Mouse (Mus musculus) lung, embryonic 15.5 days (tissue): ENCODE data around the gene Olfr522. TPM values are rescaled to one million over a fixed set of nuclear protein-coding genes. Genes with fewer than 3 reads are reported as not detected.
A peak's percentile ranks its signal among the peaks of the same experiment; 100 is the strongest.
"Not testable (repeated sequence)": the region's sequence is repeated elsewhere in the genome, so short reads cannot be mapped to it uniquely, and the experiment has no call there.

Experiments used
- ATAC-seq: fragments of 200-750 bp; cut with Nextera tagmentation; 2 replicates; pipeline ENCODE4 v1.8.0; 2017; ENCODE audit warnings: moderate number of reproducible peaks, borderline replicate concordance; ENCODE audit not compliant: low FRiP score, low TSS enrichment; ENCODE audit errors: extremely low read depth
- H3K27ac ChIP-seq: fragments of 300-500 bp; sonication (generic); 2 replicates; pipeline ENCODE4 v1.5.1; 2015; ENCODE audit warnings: moderate library complexity, mild to moderate bottlenecking, inconsistent platforms
- H3K27me3 ChIP-seq: fragments of 300-500 bp; sonication (generic); 2 replicates; pipeline ENCODE4 v1.6.1; 2015; ENCODE audit warnings: inconsistent platforms
- H3K36me3 ChIP-seq: fragments of 300-500 bp; sonication (generic); 2 replicates; pipeline ENCODE4 v1.6.1; 2015; ENCODE audit warnings: inconsistent platforms
- H3K4me1 ChIP-seq: fragments of 300-500 bp; sonication (generic); 2 replicates; pipeline ENCODE4 v1.6.1; 2015; ENCODE audit warnings: inconsistent platforms
- H3K4me2 ChIP-seq: fragments of 300-500 bp; sonication (generic); 2 replicates; pipeline ENCODE4 v1.6.1; 2015; ENCODE audit warnings: inconsistent platforms, mild to moderate bottlenecking, moderate library complexity
- H3K4me3 ChIP-seq: fragments of 300-500 bp; sonication (generic); 2 replicates; pipeline ENCODE4 v1.5.1; 2015; ENCODE audit warnings: mild to moderate bottlenecking, inconsistent platforms
- H3K9ac ChIP-seq: fragments of 300-500 bp; sonication (generic); 2 replicates; pipeline ENCODE4 v1.6.1; 2015; ENCODE audit warnings: inconsistent platforms
- H3K9me3 ChIP-seq: fragments of 300-500 bp; sonication (generic); 2 replicates; pipeline ENCODE4 v1.6.1; 2016; ENCODE audit warnings: inconsistent platforms
- WGBS: fragments of 180-500 bp; shearing (Covaris S2); methylation state at CpG from one replicate; pipeline ENCODE4 v1.1.7; 2015; 5-methylcytosine and 5-hydroxymethylcytosine counted together
- polyA plus RNA-seq: library from polyadenylated mRNA; unstranded; fragments of >200 nt; fragmentation: Nextera tagmentation; extraction: Ambion mirVana; gene quantifications from 2 replicates; pipeline ENCODE4 v1.2.1, GENCODE M21; 2015

Gene Olfr522
- polyA plus RNA-seq, 1 experiment from 2014 or later, result not detected

DNA sequence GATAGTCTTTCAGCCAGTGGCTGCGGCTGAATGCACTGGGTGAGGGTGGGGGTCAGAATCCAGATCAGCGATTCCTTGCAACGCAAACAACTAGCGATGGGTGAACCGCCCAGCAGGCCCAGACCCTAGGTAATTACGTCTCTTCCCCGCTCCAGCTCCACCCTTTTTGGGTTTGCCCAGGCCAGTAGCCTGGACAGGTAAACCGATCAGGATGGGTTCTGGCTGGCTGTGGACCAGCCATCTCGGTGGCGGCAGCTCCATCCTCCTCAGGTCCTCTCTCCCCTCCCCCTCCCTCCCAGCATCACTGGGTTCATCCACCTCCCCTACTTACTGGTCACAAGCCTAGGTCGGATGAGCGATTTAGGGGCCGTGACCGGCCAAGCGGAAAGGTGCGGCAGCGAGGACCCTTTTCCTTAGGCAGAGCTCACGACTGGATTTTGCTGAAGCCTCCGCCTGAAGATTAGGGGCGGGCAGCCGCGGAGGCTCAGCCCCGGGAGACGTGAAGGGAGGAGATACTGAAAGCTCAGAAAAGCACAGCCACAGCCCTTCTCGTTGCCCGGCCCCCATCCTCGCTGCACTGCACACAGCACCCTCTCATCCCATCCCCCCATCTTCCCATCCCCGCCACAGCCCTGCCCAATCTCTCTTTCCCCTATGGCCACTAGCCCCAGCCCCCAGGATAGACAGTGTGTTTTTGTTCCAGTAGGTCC, 10.2 kb downstream of the Olfr522 start, which contains the start of gene Sprn:
TSS of gene Sprn (minus strand) at position 660 of the 710 bp plus-strand sequence.
- peak within 1 kb of the TSS; percentile 42 for H3K4me2 ChIP-seq
- 0 out of 2 replicates have a peak within 1 kb of the TSS, but pooled peaks have one; percentile 16 for H3K4me3 ChIP-seq
- H3K4me1 ChIP-seq, result peaks cover 6% of the 10 kb centered on the region; the same call in 1 of the 2 replicates
- H3K9me3 ChIP-seq, result no peaks in the 10 kb centered on the region
- H3K27me3 ChIP-seq, result peaks cover 44% of the 10 kb centered on the region
- peak; percentile 25; the same call in 1 of the 2 replicates for ATAC-seq
- H3K9ac ChIP-seq, result no peak within 1 kb of the TSS
- H3K36me3 ChIP-seq, result no peaks in the 10 kb centered on the region
- H3K27ac ChIP-seq, result no peak within 1 kb of the TSS
- 6% methylated on average over 28 of the region's 28 CpGs for WGBS

DNA sequence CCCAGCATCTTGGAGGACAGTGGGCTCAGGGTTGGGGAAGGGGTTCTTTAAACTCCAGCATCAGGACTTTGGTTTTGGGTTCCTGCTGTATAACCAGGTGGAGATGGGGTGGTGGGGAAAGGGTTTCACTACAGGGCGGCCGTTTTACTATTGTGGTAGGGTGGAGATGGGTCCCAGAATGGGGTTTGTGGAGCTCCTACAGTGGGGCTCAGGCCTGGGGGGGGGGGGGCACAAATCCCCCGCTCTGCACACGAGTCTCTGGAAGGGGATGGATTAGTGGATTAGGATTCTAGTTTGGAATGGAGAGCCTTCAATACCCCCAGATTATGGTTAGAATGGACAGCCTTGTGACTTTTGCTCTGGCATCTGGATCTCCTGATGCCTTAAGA, 10.7 kb downstream of the Olfr522 start:
- Histone ChIP-seq H3K9ac (no peak overlapping the region), H3K4me2 (peak overlapping the region; percentile 42; the same call in 1 of the 2 replicates), H3K27me3 (peaks cover 44% of the 10 kb centered on the region), H3K4me3 (no peak overlapping the region), H3K9me3 (no peaks in the 10 kb centered on the region), H3K36me3 (no peaks in the 10 kb centered on the region), H3K4me1 (peaks cover 6% of the 10 kb centered on the region; the same call in 1 of the 2 replicates), H3K27ac (no peak overlapping the region)
- WGBS, result 42% methylated on average over 4 of the region's 4 CpGs
- ATAC-seq, result no peak

DNA sequence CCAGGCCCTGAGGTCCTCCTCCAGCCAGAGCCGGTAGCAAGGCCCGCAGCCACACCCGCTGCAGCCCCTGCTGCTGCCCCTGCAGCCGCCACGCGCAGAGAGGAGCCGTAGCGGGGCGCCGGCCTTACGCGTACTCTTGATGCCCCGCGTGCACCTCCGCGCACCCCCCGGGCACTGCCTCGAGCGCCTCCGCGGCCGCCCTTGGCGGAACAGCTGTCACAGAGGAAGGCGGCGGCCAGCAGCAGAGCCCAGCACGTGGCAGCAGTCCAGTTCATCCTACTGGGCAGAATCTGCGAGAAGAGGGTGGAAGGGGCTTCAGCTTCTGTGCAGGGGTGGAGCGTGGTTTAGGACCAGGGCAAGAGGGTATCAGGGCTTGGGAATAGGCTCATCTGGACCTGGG, 11.2 kb downstream of the Olfr522 start:
- Histone ChIP-seq H3K4me1 (peaks cover 6% of the 10 kb centered on the region; the same call in 1 of the 2 replicates), H3K4me3 (peak overlapping the region; percentile 21; the same call in 1 of the 2 replicates), H3K9me3 (no peaks in the 10 kb centered on the region), H3K9ac (no peak overlapping the region), H3K4me2 (peak overlapping the region; percentile 48), H3K27ac (no peak overlapping the region), H3K27me3 (peaks cover 44% of the 10 kb centered on the region), H3K36me3 (no peaks in the 10 kb centered on the region)
- peak; percentile 39; the same call in 1 of the 2 replicates for ATAC-seq
- 3% methylated on average over 28 of the region's 28 CpGs for WGBS

DNA sequence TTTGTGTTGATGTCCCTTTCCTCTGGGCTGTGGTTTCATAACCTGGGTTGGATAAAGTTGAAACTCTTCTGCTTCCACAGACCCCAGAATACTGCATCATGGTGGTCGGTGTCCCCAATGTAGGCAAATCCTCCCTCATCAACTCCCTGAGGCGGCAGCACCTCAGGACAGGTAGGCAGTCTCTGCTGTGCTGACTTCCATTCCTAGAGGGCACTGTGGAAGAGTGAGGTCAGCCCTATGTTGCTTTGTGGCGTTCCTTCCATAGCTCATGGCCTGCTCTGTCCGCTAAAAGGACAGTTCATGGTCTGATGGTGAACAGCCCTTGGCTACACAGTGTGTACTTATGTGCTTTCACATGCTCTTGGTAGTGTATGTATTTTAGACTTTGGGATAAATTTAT, 20.0 kb downstream of the Olfr522 start:
- 67% methylated on average over 4 of the region's 4 CpGs for WGBS
- no peaks in the 10 kb centered on the region for H3K27me3 ChIP-seq
- ATAC-seq, result no peak
- no peaks in the 10 kb centered on the region for H3K9me3 ChIP-seq
- H3K36me3 ChIP-seq, result no peaks in the 10 kb centered on the region
- H3K4me1 ChIP-seq, result no peaks in the 10 kb centered on the region
- no peak overlapping the region for H3K27ac ChIP-seq
- no peak overlapping the region for H3K4me3 ChIP-seq
- no peak overlapping the region for H3K9ac ChIP-seq
- H3K4me2 ChIP-seq, result no peak overlapping the region

DNA sequence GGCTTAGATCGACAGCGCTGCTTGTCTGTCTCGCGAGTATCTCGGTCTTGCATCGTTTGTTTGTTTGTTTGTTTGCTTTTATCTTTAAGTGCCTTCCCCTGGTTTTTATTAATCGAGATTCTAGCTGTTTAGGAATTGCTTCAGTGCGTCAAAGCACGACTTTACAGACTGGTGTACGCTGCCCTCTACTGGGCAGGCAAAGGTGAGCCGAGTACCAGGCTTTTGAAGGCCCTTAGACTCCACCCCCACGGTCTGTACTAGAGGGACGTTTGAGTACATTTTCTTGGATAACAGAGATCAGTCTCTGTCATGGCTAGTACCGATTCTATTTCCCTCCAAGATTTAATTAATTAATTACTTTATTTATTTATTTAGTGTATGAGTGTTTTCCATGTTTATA, 23.2 kb downstream of the Olfr522 start:
- no peak for ATAC-seq
- Histone ChIP-seq H3K4me2 (no peak overlapping the region), H3K4me1 (peaks cover 4% of the 10 kb centered on the region), H3K9me3 (no peaks in the 10 kb centered on the region), H3K36me3 (no peaks in the 10 kb centered on the region), H3K4me3 (no peak overlapping the region), H3K27ac (no peak overlapping the region), H3K27me3 (no peaks in the 10 kb centered on the region), H3K9ac (no peak overlapping the region)
- 4% methylated on average over 14 of the region's 14 CpGs for WGBS

DNA sequence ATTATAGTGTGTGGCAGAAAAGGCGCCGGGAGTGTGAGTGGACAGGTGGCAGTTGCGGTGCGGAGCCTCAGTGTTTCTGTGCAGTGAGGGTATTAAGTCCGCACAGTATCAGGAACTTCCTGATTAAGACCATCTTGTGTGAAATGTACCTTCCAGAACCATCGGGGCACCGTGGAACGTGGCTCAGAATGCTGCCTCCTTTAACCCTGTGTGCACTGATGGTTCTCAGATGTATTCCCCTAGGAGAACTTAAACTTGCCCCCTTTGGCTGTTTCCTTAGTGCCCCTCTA, 26.6 kb downstream of the Olfr522 start:
- H3K9ac ChIP-seq, result peak overlapping the region; percentile 89
- peak overlapping the region; percentile 80 for H3K4me2 ChIP-seq
- 0 out of 2 replicates have a peak overlapping the region, but pooled peaks have one; percentile 62 for H3K27ac ChIP-seq
- H3K4me1 ChIP-seq, result peaks cover 4% of the 10 kb centered on the region
- H3K27me3 ChIP-seq, result no peaks in the 10 kb centered on the region
- no peak for ATAC-seq
- H3K4me3 ChIP-seq, result peak overlapping the region; percentile 72
- 0% methylated on average over 8 of the region's 8 CpGs for WGBS
- no peaks in the 10 kb centered on the region for H3K9me3 ChIP-seq
- H3K36me3 ChIP-seq, result no peaks in the 10 kb centered on the region

DNA sequence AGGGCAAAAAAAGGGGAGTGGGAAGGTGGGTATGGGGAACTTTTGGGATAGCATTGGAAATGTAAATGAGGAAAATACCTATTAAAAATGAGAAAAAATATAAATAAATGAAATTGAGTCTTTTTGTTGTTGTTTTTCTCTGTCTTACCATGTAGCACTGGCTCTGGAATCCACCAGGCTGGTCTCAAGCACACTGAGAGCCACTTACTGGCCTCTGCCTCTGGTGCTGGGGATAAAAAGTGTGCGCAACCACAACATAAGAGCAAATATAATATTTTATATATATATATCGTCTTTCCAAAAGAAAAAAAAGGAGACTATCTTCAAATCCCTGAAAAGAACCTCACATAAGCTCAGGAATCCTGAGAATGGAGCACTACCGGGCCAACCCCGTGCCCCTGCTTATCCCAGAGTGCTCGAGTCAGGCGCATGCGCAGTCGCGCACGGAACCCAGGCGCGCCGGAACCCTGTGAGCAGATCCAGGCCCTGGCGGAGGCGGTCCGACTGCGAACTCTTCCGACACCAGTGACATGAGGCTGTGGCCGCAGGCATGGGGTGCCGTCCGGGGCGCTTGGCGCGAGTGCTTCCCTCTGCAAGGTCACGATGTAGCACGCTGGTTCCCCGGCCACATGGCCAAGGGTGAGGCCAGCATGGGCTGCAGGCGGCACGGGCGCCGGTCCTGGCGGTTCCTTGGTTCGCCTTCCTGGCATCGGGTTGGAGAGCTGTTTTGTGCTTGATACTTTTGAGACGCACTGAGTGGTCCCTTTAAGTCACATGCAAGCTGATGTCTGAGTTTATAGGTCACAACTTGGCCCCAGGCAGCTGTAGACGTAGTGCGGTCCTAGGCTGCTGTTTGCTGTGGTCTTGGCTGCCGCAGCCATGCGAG, 27.2 kb downstream of the Olfr522 start, which contains the start of gene Mtg1:
TSS of gene Mtg1 (plus strand) at position 430 of the 886 bp plus-strand sequence.
- H3K4me1 ChIP-seq, result peaks cover 4% of the 10 kb centered on the region
- peak; percentile 97 for ATAC-seq
- no peaks in the 10 kb centered on the region for H3K36me3 ChIP-seq
- peak within 1 kb of the TSS; percentile 89 for H3K9ac ChIP-seq
- H3K4me3 ChIP-seq, result peak within 1 kb of the TSS; percentile 72
- peak within 1 kb of the TSS; percentile 80 for H3K4me2 ChIP-seq
- WGBS, result 2% methylated on average over 39 of the region's 39 CpGs
- H3K27me3 ChIP-seq, result no peaks in the 10 kb centered on the region
- H3K9me3 ChIP-seq, result no peaks in the 10 kb centered on the region
- 0 out of 2 replicates have a peak within 1 kb of the TSS, but pooled peaks have one; percentile 62 for H3K27ac ChIP-seq

DNA sequence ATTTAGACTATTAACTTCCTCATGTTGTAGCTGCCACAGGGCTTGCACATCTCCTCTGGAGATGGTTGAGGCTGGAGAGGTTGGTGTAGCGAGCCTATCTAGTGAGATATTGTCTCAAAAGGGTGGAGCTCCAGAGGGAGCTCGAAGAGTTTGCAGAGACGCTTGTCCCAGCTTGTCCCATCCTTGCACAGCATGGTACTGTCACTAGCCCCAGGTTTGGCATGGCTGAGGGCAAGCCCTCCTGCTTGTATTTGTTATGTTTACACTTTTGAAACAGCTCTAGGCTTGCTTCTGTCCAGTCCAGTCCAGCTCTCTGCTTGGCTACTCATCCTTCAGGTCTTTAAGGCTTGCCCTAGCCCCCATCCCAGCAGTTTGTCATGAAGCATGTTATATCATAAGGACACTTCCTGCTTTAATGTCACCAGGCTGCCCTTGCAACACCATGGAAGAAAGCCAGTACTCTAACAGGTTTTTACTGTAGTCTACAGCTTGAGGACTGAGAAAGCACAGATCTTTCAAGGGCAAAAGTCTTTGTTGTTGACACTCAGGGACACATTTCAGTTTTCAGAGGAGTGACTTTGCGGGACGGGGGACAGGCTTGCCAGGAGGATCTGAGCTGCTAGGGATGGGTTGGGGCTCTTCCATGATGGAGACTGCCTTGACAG, 29.3 kb downstream of the Olfr522 start:
- WGBS, result 87% methylated on average over 5 of the region's 5 CpGs
- H3K4me2 ChIP-seq, result no peak overlapping the region
- H3K27ac ChIP-seq, result no peak overlapping the region
- no peaks in the 10 kb centered on the region for H3K9me3 ChIP-seq
- H3K4me1 ChIP-seq, result peaks cover 4% of the 10 kb centered on the region
- no peaks in the 10 kb centered on the region for H3K27me3 ChIP-seq
- H3K4me3 ChIP-seq, result no peak overlapping the region
- ATAC-seq, result no peak
- peaks cover 4% of the 10 kb centered on the region; the same call in 1 of the 2 replicates for H3K36me3 ChIP-seq
- H3K9ac ChIP-seq, result no peak overlapping the region

DNA sequence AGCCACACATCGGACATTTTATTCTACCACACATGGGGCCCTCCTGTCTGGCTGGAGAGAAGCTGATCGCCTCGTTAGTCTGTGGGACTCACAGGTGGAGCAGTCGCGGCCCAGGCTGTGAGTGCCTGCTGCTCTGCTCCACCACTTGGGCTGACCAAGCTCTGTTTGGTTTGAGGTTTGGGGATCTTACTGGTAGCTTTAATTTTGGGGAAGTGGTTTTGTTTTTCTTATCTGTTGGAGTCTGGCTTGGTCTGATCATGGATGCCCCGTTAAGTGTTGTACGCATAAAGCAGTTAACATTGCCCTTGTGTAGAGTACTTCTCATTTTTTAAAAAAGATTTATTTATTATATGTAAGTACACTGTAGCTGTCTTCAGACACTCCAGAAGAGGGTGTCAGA, 30.5 kb downstream of the Olfr522 start:
- not testable (repeated sequence) for H3K9me3 ChIP-seq, H3K9ac ChIP-seq, ATAC-seq, H3K27me3 ChIP-seq, H3K4me2 ChIP-seq, H3K4me1 ChIP-seq, H3K27ac ChIP-seq, H3K4me3 ChIP-seq
- H3K36me3 ChIP-seq, result peaks cover 11% of the 10 kb centered on the region; the same call in 1 of the 2 replicates
- whole genome bisulfite sequencing, result 93% methylated on average over 7 of the region's 7 CpGs

DNA sequence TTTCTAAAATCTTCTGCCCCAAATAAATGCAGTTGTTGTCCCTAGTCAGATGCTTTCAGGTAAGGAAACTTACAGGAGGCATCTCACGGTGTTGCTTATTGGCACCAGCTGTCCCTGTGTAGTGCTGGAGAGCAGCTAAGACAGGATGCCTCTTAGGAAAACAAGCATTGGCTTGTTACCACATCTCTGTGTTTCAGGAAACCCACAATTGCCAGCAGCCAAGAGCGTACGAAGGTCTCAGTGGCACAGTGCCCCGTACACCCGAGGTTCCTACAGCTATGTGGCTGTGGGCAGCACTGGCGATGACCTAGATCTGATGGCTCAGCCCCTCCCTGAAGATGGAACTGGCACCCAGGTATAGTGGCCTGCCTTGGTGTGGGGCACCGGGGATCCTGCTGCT, 32.4 kb downstream of the Olfr522 start:
- not testable (repeated sequence) for H3K4me2 ChIP-seq, ATAC-seq, H3K9me3 ChIP-seq, H3K9ac ChIP-seq, H3K4me1 ChIP-seq, H3K4me3 ChIP-seq, H3K27me3 ChIP-seq, H3K27ac ChIP-seq
- H3K36me3 ChIP-seq, result peaks cover 11% of the 10 kb centered on the region; the same call in 1 of the 2 replicates
- WGBS, result 91% methylated on average over 7 of the region's 7 CpGs

DNA sequence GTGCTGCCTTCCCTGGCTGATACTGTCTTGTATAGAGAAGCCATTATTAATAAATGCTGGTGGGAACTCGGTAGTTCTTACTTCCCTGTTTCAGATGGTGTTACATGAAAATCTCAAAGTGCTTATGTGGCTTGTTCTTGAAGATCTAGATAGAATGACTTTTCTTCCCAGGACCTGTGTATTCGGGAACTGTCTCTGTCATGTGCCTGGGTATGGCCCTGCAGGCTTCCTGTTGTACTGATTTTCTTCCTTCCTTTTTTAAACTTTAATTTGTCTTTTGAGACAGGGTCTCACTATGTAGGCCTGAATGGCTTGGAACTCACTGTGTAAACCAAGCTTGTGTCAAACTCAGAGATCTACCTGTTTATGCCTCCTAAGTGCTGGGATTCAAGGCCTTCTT, 36.7 kb downstream of the Olfr522 start:
- Histone ChIP-seq H3K27me3 (no peaks in the 10 kb centered on the region), H3K9ac (no peak overlapping the region), H3K4me1 (peaks cover 12% of the 10 kb centered on the region), H3K27ac (no peak overlapping the region), H3K4me2 (no peak overlapping the region), H3K36me3 (peaks cover 11% of the 10 kb centered on the region; the same call in 1 of the 2 replicates), H3K9me3 (no peaks in the 10 kb centered on the region), H3K4me3 (no peak overlapping the region)
- WGBS, result 79% methylated on average over 2 of the region's 2 CpGs
- ATAC-seq, result no peak
